Mouse (Mus musculus) megakaryocyte, embryonic 14.5 days (primary cell): ENCODE measurements around the gene Opcml. TPM values are rescaled to one million over a fixed set of nuclear protein-coding genes. Genes with fewer than 3 reads are reported as not detected.

Experiments
- H3K27me3 ChIP-seq: replicated peaks from 2 replicates; pipeline ENCODE3; 2012; ENCODE audit warnings: inconsistent platforms
- H3K36me3 ChIP-seq: replicated peaks from 2 replicates; pipeline ENCODE3; 2012; ENCODE audit warnings: low read length, inconsistent platforms, mixed read lengths
- H3K4me1 ChIP-seq: 2 replicates; pipeline ENCODE4 v1.6.1; 2012; ENCODE audit warnings: inconsistent platforms
- H3K4me3 ChIP-seq: replicated peaks from 2 replicates; pipeline ENCODE3; 2012; ENCODE audit warnings: moderate library complexity, mild to moderate bottlenecking, inconsistent platforms
- H3K9me3 ChIP-seq: 2 replicates; pipeline ENCODE4 v1.6.1; 2012; ENCODE audit warnings: inconsistent platforms
- FLI1 ChIP-seq: IDR thresholded peaks from 2 replicates; pipeline ENCODE4 v1.6.1; 2012; ENCODE audit warnings: low read length, inconsistent platforms, mixed read lengths
- GATA1 ChIP-seq: IDR thresholded peaks from 3 replicates; pipeline ENCODE4 v1.6.1; 2012; ENCODE audit warnings: mixed read lengths, low read length, inconsistent platforms, borderline replicate concordance
- polyA plus RNA-seq: library from polyadenylated mRNA; stranded (reverse); fragments of >175 nt; gene quantifications from 2 replicates; pipeline ENCODE4 v1.2.3, GENCODE M21; 2012; ENCODE audit warnings: low replicate concordance; ENCODE audit not compliant: insufficient read depth

Gene Opcml
- polyA plus RNA-seq, 1 experiment = 0.07 TPM

GRCm38 (mm10) chr9:28128735-28129134, 338.2 kb downstream of the Opcml start:
- Histone ChIP-seq H3K36me3 (no peaks in the 10 kb centered on the region), H3K4me1 (no peaks in the 10 kb centered on the region), H3K9me3 (peaks cover 4% of the 10 kb centered on the region; the same call in 1 of the 2 replicates), H3K27me3 (no peaks in the 10 kb centered on the region), H3K4me3 (no peak overlapping the region)
- TF ChIP-seq FLI1 = no peak
- TF ChIP-seq GATA1 = no peak

DNA sequence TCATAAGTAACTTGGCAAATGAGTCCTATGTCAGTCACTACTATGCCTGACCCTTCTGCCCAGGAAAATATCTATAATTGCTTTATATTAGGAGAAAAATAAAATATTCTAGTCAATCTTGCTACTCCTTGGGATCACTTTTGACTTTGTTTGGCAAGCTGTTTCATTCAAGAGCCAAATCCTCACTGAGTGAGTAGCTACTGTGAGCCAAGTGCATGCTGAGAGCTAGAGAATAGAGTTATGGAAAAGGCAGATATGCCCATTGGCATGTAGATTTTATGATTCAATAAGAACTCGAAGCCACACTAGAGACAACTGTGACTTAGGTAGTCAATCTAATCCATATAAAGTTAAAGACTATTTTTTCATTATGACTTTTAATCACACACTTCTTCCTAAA, 340.9 kb downstream of the Opcml start:
- H3K4me1 ChIP-seq = no peaks in the 10 kb centered on the region
- TF ChIP-seq GATA1 (no peak), FLI1 (no peak)
- H3K27me3 ChIP-seq = no peaks in the 10 kb centered on the region

GRCm38 (mm10) chr9:28136614-28137013, 346.0 kb downstream of the Opcml start:
- no peaks in the 10 kb centered on the region for H3K9me3 ChIP-seq
- TF ChIP-seq FLI1 = no peak
- TF ChIP-seq GATA1 = no peak
- no peak overlapping the region for H3K4me3 ChIP-seq
- no peaks in the 10 kb centered on the region for H3K4me1 ChIP-seq
- no peaks in the 10 kb centered on the region for H3K36me3 ChIP-seq
- no peaks in the 10 kb centered on the region for H3K27me3 ChIP-seq

More for the DNA sequence above, 340.9 kb downstream of the Opcml start:
- no peaks in the 10 kb centered on the region for H3K9me3 ChIP-seq
- no peaks in the 10 kb centered on the region for H3K36me3 ChIP-seq
- no peak overlapping the region for H3K4me3 ChIP-seq

- no peak overlapping the region for H3K4me3 ChIP-seq
- H3K4me1 ChIP-seq = no peaks in the 10 kb centered on the region
- no peaks in the 10 kb centered on the region for H3K27me3 ChIP-seq
- TF ChIP-seq GATA1 = no peak
- TF ChIP-seq FLI1 = no peak
- H3K9me3 ChIP-seq = no peaks in the 10 kb centered on the region
- H3K36me3 ChIP-seq = no peaks in the 10 kb centered on the region
These were observed 349.5 kb downstream of the Opcml start for GRCm38 (mm10) chr9:28139957-28140597.

GRCm38 (mm10) chr9:28149507-28149906, 358.9 kb downstream of the Opcml start:
- Histone ChIP-seq H3K27me3 (no peaks in the 10 kb centered on the region), H3K4me3 (no peak overlapping the region), H3K9me3 (no peaks in the 10 kb centered on the region), H3K36me3 (no peaks in the 10 kb centered on the region), H3K4me1 (no peaks in the 10 kb centered on the region)
- TF ChIP-seq FLI1 (no peak), GATA1 (no peak)

- Histone ChIP-seq H3K9me3 (no peaks in the 10 kb centered on the region), H3K4me1 (no peaks in the 10 kb centered on the region), H3K4me3 (no peak overlapping the region), H3K36me3 (no peaks in the 10 kb centered on the region), H3K27me3 (no peaks in the 10 kb centered on the region)
- TF ChIP-seq FLI1 (no peak), GATA1 (no peak)
These were observed 363.2 kb downstream of the Opcml start for GRCm38 (mm10) chr9:28153748-28154147.

GRCm38 (mm10) chr9:28157092-28157491, 366.5 kb downstream of the Opcml start:
- Histone ChIP-seq H3K4me1 (no peaks in the 10 kb centered on the region), H3K4me3 (no peak overlapping the region), H3K9me3 (no peaks in the 10 kb centered on the region), H3K27me3 (no peaks in the 10 kb centered on the region), H3K36me3 (no peaks in the 10 kb centered on the region)
- TF ChIP-seq GATA1 (no peak), FLI1 (no peak)

DNA sequence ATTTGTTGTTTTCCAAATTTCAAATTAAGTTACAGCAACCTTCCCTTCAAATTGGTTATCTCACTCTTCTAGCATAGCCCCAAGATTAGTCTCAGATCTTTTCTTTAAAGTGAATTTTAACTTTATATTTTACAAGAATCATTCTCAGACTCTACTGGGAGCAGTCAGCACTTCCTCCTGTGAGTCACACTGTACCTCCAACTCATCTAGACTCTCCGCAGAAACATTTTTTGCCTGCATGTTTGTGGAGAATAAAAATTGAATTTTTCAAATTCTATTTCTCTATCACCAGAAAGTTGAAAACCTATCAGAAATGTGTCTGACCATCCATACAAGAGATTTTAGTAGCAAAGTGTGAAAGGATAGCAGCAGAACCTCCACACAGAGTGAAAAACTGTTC, 370.4 kb downstream of the Opcml start:
- TF ChIP-seq FLI1 (no peak), GATA1 (no peak)
- Histone ChIP-seq H3K4me1 (no peaks in the 10 kb centered on the region), H3K9me3 (peaks cover 3% of the 10 kb centered on the region; the same call in 1 of the 2 replicates)

DNA sequence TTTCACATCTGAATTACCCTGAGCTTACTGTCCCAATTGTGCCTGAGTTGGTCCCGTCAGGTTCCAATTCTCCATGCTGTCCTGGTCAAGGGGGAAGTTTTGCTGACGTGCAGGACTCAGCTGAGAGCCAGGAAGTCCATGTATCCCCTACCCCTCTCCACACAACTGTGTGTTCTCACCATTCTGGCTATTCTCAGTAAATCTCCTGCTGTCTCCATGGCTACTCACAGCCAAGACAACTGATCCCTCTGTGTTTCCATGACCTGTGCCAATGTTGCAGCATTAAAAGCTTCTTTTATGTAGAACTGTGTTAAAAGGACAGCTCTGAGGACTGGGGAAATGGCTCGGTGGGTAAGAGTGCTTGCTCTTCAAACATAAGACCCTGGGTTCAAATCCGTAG, 373.4 kb downstream of the Opcml start:
- TF ChIP-seq GATA1 (no peak), FLI1 (no peak)
- H3K4me3 ChIP-seq = no peak overlapping the region

More for the DNA sequence above, 370.4 kb downstream of the Opcml start:
- Histone ChIP-seq H3K4me3 (no peak overlapping the region), H3K27me3 (no peaks in the 10 kb centered on the region), H3K36me3 (no peaks in the 10 kb centered on the region)

GRCm38 (mm10) chr9:28171890-28172289, 381.3 kb downstream of the Opcml start:
- Histone ChIP-seq H3K4me3 (no peak overlapping the region), H3K9me3 (no peaks in the 10 kb centered on the region), H3K4me1 (no peaks in the 10 kb centered on the region), H3K27me3 (no peaks in the 10 kb centered on the region), H3K36me3 (no peaks in the 10 kb centered on the region)
- TF ChIP-seq FLI1 (no peak), GATA1 (no peak)

More for the DNA sequence above, 373.4 kb downstream of the Opcml start:
- Histone ChIP-seq H3K36me3 (no peaks in the 10 kb centered on the region), H3K9me3 (peaks cover 3% of the 10 kb centered on the region; the same call in 1 of the 2 replicates), H3K4me1 (no peaks in the 10 kb centered on the region), H3K27me3 (no peaks in the 10 kb centered on the region)
